Mouse (Mus musculus) right cerebral cortex, adult 18-20 months (tissue): ENCODE results near the gene Gpd1l.

Experiments used
- DNase-seq: peaks from one replicate; pipeline ENCODE4 v3.0.0; 2022; ENCODE audit warnings: mixed read lengths

The Gpd1l gene

GRCm38 (mm10) chr9:114925571-114925970 is 8.2 kb downstream of the Gpd1l start:
- no peak for DNase-seq

- no peak for DNase-seq
Observed at GRCm38 (mm10) chr9:114925039-114925438, 8.7 kb downstream of the Gpd1l start.

- no peak for DNase-seq
Observed at GRCm38 (mm10) chr9:114924511-114924910, 9.3 kb downstream of the Gpd1l start.

GRCm38 (mm10) chr9:114922209-114922608 is 11.6 kb downstream of the Gpd1l start:
- no peak for DNase-seq

- no peak for DNase-seq
Observed at GRCm38 (mm10) chr9:114921352-114922081, 12.3 kb downstream of the Gpd1l start.

GRCm38 (mm10) chr9:114920569-114920968 is 13.2 kb downstream of the Gpd1l start:
- no peak for DNase-seq

GRCm38 (mm10) chr9:114912680-114913649 is 20.8 kb downstream of the Gpd1l start:
- peak; percentile 85 for DNase-seq

GRCm38 (mm10) chr9:114907509-114907908 is 26.3 kb downstream of the Gpd1l start:
- no peak for DNase-seq

- DNase-seq, result no peak
Observed at GRCm38 (mm10) chr9:114895919-114896318, 37.9 kb downstream of the Gpd1l start.

GRCm38 (mm10) chr9:114892974-114893373 is 40.8 kb downstream of the Gpd1l start:
- no peak for DNase-seq

GRCm38 (mm10) chr9:114890377-114890776 is 43.4 kb downstream of the Gpd1l start:
- DNase-seq, result no peak

- no peak for DNase-seq
Observed at GRCm38 (mm10) chr9:114888856-114889407, 44.9 kb downstream of the Gpd1l start.

- no peak for DNase-seq
Observed at GRCm38 (mm10) chr9:114887699-114888098, 46.1 kb downstream of the Gpd1l start.

GRCm38 (mm10) chr9:114885991-114886662 is 47.7 kb downstream of the Gpd1l start:
- DNase-seq, result no peak

GRCm38 (mm10) chr9:114885564-114885963 is 48.2 kb downstream of the Gpd1l start:
- no peak for DNase-seq

- no peak for DNase-seq
Observed at GRCm38 (mm10) chr9:114881977-114882376, 51.8 kb downstream of the Gpd1l start.

GRCm38 (mm10) chr9:114855327-114855726 is 78.5 kb downstream of the Gpd1l start:
- peak; percentile 75 for DNase-seq

GRCm38 (mm10) chr9:114854686-114855085 is 79.1 kb downstream of the Gpd1l start:
- DNase-seq, result no peak

- DNase-seq, result no peak
Observed at GRCm38 (mm10) chr9:114853336-114853735, 80.5 kb downstream of the Gpd1l start.

GRCm38 (mm10) chr9:114851419-114852190 is 82.2 kb downstream of the Gpd1l start:
- DNase-seq, result no peak
